Mouse (Mus musculus) cerebral cortex, adult 2 months (tissue): ENCODE results near the gene Prn.

Experiments
- WGBS: fragments of 180-500 bp; shearing (Covaris S2); methylation state at CpG from one replicate; pipeline ENCODE4 v1.1.7; 2018; 5-methylcytosine and 5-hydroxymethylcytosine counted together

Prn gene

DNA sequence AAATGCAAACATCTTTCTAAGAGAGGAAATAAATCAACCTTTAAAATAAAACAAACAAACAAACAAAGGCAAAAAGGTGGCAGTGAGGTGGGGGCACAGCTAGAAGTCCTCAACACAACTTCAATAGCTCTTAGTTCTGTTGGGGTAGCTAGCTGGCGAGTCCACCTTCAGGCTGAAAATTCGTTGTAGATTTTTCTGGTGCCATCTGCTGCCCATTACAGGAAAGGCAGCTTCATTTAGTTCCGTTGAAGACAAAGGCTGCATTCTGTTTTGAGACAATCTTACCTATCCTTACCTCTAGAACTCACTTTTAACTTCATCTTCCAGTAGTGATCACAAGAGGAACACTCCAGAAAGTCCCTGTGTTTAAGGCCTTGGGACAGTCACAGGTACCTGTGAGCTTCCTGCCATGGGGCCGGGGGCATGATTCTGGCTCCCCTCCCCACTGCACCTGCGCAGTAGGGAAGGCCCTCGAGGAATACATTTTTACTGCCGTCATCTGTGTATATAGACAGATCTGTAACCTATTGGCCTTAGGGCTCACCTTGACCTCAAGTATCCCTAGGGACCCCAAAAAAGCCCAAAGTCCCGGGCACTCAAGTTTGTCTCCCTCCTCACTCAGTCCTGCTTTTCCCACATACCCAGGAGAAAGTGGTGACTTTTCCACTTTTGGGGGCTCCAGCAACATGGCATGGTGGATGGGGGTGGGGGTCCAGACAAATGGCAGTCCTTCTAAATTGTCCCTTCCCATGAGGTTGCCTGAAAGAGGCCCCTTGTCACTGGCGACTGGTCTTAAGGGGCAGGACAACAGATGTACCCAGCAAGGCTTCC, 40.2 kb downstream of the Prn start:
- WGBS: 53% methylated on average over 9 of the region's 9 CpGs

DNA sequence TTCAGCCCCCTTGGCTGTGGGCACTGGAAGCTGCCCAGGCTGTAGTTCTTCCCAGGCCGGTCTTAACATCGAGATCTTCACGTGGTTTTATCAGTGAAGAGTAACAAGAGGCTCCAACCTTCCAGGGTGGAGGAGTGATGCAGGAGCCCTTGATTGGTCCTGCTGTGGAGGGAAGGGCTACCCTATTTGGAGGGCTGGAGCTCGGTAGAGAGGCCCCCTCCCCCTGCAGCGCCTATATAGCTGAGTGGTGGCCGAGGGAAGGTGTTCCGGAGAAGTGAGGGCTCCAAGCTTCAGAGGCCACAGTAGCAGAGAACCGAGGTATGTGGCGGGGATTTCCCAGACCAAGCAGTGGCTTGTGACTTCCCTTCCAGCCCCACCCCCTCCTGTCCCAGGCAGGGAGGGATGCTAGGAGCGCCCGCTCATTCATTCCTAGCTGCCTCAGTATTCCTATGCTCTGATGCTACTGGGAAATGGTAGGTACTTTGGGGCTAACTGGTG, 40.9 kb downstream of the Prn start, which contains the start of gene Prnd:
Prnd (plus strand) TSS at position 264 of the 498 bp plus-strand sequence.
- WGBS: 65% methylated on average over 11 of the region's 11 CpGs

DNA sequence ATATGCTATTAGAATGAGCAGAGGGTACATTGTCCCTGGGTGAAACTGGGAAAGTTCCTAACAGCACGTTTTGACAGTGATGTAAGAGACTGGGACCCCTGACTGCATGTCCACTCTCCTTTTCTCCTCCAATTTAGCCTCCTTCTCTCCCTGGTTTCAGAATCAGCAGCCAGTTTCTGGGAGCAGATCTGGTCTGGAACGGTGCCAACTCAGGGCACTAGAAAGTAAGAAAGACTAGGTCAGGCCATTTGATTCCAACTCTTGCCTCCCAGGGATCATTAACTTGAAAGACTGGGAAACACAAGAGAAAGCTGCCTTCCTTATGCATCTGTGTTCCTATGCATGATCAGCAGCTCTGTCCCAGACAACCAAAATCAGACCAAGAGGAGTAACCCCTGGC, 42.7 kb downstream of the Prn start:
- 55% methylated on average over 2 of the region's 2 CpGs for WGBS

DNA sequence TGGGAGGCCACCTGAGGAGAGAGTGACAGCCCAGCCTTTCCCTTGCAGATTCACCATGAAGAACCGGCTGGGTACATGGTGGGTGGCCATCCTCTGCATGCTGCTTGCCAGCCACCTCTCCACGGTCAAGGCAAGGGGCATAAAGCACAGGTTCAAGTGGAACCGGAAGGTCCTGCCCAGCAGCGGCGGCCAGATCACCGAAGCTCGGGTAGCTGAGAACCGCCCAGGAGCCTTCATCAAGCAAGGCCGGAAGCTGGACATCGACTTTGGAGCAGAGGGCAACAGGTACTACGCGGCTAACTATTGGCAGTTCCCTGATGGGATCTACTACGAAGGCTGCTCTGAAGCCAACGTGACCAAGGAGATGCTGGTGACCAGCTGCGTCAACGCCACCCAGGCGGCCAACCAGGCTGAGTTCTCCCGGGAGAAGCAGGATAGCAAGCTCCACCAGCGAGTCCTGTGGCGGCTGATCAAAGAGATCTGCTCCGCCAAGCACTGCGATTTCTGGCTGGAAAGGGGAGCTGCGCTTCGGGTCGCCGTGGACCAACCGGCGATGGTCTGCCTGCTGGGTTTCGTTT, 43.3 kb downstream of the Prn start:
- 37% methylated on average over 29 of the region's 29 CpGs for WGBS

DNA sequence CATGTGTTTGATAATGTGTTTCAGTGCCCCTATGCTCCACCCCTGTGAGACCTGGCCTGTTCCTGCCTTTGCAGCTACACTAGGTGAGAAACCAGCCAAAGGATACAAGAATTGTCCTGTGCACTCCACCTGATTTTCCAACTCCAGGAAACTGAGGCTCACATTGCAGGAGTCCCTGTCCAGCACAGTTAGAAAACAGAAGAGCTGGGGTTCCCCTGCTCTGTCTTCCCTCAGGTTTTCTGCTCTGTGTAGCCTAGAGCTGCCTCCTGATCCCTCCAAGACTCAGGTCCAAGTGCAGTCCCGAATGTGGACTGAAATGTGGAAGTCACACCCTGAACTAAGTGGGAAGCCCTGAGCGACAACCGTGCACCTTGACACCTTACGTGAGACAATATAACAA, 44.0 kb downstream of the Prn start:
- WGBS: 95% methylated on average over 4 of the region's 4 CpGs

DNA sequence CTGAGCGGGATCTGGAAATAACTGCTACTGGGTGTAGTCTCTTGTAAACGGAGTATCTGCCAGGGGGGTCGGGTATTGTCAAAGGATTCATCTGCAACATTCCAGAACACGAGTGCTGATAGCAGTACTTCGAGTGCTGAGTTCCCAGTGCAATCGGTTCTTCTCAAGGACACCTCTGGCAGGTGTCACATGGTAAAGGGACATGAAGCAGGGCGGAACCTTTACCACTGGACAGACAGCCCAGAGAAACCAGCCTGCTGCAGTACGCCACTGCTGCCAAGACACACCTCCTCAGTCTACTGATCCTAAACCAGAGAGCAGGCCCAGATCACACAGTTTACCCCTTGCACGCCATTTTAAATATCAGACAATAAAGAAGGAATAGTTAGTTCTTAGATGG, 45.1 kb downstream of the Prn start:
- 74% methylated on average over 9 of the region's 9 CpGs for WGBS

DNA sequence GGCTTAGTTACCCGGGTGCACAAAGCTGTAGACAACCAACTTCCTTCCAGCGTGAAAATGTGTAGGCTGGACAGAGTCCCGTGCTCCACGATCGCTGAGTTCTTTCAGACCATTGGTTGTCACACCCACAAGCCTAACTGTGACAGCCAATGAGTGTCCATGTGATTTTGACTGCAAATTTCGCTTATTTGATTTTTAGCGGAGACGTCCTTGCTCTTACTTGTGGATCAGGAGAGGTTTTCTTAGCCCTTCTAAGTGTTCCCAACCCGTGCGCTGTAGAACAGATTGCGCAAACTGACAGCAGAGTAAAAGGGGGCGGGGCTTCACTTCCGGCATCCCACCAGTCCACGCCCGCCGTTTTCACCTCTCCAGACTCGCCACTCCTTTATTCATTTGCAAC, 45.5 kb downstream of the Prn start:
- 9% methylated on average over 17 of the region's 17 CpGs for WGBS

DNA sequence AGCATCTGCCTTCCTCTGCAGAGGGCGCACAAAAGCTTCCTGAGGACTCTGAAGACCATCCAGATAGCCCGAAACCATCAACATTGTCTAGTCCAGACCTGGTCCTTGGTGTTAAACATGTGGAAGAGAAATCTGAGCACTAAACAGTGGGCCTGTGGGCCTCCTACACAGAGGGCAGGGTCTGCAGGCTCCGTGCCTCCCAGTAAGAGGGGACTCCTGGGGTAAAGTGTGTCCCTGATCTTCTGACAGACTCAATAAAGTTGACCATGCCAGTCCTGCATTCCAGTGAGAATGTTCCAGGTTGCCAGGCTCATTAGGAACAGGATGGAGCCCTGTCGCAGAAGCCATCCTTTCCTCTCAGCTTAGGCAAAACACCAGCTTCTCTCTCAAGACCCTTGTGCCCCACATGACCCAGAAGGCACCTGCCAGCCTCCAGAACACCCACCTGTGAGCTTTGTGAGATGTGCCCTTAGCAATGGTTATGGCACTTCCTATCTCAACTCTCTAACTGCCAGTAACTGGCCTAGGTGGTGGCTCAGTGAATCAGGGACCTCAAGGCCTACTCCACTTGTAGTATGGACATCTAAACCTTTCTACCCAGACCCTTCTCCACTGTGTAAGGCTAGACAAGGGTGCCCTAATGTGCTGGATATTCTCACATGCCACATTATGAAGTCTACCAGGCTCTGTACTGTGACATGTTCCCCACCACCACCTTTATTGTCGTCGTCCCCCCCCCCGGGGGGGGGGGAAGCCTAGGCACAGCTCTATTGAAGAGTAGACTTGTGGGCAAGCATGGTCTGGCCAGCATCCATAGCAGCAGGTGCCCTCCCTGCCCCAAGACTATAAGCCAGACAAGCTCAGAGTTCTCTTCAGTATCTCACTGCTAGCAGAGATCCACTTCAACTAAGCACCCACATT, 46.8 kb downstream of the Prn start:
- WGBS: 83% methylated on average over 7 of the region's 7 CpGs

DNA sequence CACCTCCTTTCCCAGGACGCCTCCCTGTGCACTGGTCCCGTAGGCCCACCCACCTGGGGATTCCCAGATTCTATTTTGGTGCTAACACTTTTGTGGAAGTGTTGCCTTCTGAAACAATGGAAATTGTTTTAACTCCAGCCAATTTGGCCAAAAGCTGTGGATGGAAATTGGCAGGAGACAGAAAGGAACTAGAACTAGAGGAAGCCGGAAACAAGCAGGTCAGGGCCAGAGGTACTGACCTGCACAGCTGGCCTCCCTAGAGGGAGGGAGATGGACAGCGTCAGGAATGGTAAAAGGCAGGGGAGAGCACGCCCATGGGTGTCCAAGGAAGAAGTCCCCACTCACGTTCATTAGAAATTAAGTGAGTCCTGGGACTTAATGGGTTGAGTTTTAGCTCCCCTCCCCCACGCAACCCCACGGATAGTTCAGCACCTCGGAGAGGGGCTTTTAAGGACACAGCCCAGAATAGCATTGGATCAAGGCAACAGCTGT, 48.0 kb downstream of the Prn start:
- 49% methylated on average over 9 of the region's 9 CpGs for WGBS

DNA sequence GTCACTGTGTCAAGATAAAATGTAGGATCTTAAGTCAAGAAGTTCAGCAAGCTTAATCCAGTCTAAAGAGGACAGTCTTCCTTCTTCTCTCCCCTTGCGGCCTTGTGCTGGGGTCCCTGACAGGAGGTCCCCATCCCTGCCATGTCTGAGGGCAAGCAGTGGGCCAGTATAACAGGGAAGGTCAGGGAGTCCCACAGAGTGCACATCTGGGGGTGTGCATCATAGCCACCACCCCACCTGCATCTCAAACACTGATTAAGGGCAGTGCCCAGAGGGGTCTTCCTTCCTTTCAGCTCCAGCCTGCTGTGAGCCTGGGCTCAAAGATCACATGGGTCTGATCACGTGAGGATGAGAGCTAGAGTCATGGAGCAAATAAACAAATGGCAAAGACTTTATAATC, 51.9 kb downstream of the Prn start:
- WGBS: 73% methylated on average over 2 of the region's 2 CpGs

DNA sequence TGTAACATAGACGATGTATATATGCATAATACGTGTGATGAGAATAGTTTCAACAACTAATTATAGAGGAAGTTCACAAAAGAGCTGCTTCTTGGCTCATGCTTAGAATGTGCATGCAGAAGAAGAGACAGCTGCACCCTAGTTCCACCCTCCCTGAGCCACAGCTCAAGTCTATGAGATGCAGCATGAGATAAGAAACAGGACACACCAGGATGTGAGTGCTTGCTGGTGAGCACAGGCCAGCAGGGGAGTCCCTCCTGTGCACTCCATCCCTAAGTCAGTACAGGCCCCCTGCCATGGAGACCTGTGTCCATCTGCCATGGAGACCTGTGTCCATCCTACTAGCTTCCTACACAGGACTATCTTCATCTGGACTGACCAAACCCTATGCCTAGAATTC, 60.8 kb downstream of the Prn start:
- 41% methylated on average over 2 of the region's 2 CpGs for WGBS

DNA sequence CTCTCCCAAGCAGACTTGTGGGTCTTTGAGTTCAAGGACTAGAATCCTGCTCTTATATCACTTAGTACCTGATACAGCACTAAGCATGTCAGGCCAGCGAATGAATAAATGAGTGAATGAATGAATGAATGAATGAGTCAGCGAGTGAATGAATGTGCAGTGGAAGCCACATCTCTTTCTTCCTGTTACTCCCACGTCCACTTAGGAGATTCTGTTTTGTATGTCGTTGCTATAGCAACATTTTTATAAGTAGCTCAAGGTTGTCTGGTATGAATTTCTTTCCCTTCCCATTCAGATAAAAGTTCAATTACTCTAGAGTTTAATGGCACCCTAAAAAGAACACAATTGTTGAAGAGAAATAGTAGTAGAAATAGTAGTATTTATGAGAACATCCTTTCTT, 61.3 kb downstream of the Prn start:
- WGBS: 47% methylated on average over 4 of the region's 4 CpGs

DNA sequence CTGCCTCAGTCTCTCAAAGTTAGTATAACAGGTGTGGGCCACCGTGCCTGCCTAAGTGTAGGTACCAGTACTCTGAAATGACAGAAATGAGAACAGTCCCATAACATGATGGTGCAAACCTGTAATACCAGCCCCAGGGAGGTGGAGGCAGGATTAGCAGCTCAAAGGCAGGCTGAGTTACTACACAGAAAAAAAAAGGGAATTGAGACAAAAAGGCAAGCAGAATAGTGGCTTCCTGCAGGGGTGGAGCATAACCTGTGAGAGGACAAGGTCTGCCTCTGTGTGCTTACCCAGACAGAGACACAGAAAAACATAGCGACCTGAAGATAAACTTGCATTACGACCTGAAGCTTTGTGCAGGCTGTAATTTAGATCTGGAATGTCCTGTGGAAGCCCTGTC, 66.9 kb downstream of the Prn start:
- 93% methylated on average over 3 of the region's 3 CpGs for WGBS

DNA sequence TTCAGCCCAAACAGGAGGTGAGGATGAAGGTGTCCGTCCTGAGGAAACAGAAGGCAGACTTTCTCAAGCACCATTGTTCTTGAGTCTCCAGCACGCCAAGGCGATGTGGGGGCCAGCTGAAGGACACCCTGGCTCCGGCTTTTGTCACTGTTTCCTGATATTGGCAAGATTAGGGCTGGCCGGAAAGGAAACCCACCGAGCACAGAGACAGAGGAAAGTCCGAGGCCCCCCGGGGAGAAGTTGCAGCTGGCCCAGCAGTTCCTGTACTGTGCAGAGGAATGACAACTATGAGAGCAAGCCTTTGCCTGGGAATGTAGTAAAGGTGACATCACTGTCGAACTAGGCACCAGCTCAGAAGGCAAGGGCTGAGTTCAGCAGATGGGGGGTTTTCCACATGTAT, 71.1 kb downstream of the Prn start:
- 66% methylated on average over 9 of the region's 9 CpGs for WGBS

DNA sequence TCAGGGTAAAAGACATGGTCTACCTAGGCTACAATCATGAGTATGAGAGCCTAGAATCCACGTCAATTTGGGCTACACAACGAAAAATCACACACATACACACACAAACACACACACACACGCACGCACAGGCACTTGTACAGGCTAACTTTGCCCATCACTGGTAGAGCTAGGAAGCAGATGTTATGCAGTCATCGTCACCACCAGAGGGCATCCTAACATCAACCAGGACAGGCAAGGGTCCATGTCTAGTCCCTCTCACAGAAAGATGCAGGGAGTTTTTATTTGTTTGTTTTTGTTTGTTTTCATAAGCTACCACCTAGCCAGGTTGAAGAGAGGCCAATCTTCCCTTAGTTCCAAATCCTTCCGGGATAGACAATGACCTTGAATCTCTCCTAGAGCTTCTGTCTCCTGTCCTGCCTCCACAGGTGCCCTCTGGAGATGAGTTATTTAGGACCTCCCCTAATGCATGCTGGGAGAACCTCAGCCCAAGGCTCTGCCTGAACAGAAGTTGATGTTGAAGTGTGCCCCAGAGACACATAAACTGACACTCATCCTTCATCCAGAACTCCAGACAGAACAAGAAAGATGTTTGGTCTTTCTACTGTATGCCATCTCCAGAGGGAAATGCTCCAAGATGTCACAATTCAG, 72.9 kb downstream of the Prn start:
- 12% methylated on average over 6 of the region's 6 CpGs for WGBS

DNA sequence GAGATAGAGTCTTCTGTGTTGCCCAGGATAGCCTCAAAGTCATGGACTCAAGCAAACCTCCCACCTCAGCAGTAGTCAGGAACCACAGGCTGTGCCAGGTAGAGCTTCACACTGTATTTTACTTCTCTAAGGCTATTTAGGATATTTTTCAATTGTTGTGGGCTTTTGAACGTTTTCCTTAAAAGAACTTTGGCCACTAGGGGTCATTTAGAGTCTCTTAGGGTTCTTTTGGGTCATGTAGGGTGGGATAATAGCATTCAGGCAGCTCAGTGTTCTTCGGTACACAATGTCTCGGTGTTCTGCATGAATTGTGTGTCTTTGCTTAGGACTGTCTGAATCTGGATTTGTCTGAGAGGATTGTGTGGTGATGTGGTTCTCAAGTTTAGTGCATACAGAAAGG, 78.2 kb downstream of the Prn start:
- 47% methylated on average over 3 of the region's 3 CpGs for WGBS

DNA sequence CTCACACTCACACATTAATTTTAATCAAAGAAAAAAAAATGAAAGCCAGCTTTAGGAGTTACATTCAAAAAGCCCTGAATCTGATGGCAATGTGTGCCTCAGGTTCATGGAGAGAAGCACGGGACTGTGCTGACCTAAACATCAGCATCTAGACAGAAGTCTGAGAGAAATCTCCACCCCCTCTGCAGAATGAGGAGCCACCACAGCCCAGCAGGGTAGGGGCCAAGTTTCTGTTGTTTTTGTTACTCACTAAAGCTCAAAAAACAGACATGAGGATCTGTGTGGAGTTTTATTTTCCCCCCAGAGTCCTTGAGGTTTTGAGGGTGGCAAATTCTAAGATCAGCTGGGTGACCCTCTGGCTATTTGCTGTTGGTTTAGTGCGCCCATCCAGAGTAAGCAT, 78.8 kb downstream of the Prn start:
- 68% methylated on average over 2 of the region's 2 CpGs for WGBS

DNA sequence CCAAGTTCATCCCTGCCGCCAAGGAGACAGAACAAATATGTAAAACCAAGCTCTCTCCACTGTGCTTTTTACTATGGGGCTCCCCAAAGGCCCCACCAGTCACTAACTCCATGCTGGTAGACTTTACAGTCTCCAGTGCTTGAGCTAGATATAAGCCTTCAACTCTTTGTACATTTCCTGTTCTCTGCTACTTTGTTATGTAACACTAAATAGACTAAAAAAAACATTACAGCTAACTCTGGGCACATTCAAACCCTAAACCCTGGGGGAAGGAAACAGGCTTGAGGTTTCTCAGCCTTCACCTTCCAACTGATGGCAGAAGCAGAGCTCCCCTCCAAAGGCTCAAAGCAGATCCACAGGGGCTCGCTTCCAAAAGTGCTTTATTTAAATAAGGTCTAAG, 82.7 kb downstream of the Prn start:
- WGBS: 70% methylated on average over 2 of the region's 2 CpGs

DNA sequence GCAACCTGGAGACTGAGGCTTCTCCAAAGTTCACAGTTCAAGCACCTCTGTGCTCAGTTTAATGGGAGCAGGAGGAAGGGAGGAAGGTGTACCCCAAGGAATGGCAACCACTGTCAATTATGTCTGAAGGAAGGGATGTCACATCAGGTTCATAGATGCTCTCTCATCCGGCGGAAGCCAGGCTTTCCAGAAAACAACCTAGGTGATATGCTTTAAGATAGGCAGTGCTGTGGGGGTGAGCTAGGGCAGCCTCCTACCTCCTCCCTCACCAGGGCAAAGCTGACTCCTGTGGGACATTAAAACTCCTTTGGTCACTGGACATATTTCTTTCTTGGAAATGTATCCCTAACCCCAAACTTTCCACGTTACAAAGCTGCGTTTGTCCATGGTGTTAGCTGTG, 83.4 kb downstream of the Prn start:
- 79% methylated on average over 4 of the region's 4 CpGs for WGBS

DNA sequence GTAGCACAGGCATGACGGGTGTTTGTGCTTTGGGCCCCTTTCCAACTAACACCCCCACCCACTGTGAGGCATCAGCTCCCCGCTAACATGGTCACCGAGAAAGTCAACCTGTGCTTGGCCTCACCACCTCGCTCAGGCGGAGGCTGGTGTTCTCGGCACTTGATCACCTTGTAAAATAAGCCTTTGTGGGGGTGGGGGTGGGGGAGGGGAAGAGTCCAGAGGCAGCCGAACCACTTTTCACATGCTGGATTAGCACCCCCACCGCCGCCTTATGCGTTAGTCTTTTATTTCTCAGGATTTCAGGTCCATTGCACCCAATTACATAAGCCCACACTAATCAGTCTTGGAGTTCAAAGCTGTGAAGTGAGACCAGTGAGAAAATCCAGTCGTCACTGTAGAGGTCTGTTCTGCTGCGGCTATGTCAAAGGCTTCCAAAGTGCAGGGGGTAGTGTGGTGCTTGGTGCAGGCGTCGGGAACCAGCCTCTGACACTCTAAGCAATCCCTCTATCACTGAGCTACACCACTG, 83.9 kb downstream of the Prn start:
- 52% methylated on average over 14 of the region's 14 CpGs for WGBS

DNA sequence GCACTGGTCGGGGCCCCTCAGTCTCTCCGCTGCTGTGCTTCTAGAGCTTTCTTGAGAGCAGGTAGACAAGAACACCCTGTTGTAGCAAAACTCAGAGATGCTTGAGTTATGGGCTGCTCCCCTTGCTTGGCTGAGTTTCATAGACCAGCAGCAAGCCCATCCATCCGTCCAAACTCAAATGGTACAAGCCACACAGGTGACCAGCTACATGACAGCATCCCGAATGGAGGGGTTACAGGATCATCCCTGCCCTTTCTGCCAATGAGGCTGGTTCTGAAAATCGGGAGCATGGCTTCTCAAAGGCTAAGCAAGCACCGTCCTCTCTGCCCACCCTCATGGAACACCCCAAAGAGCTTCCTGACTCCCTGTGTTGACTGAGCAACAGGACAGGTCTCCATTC, 85.2 kb downstream of the Prn start:
- WGBS: 92% methylated on average over 6 of the region's 6 CpGs
